Mouse (Mus musculus) forebrain, embryonic 11.5 days (tissue): ENCODE measurements around the gene Gja8. TPM values are rescaled to one million over a fixed set of nuclear protein-coding genes. Genes with fewer than 3 reads are reported as not detected.

Experiments
- ATAC-seq: fragments of 200-750 bp; cut with Nextera tagmentation; replicated peaks from 2 replicates; pipeline ENCODE4 v1.8.0; 2017; ENCODE audit warnings: moderate TSS enrichment; ENCODE audit not compliant: low FRiP score
- DNase-seq: peaks from one replicate; pipeline ENCODE4 v3.0.0-alpha.2; 2017; ENCODE audit warnings: low spot score
- H3K27ac ChIP-seq: fragments of 300-500 bp; sonication (generic); 2 replicates; pipeline ENCODE4 v1.5.1; 2014; ENCODE audit warnings: low read depth, low read length
- H3K27me3 ChIP-seq: fragments of 300-500 bp; sonication (generic); 2 replicates; pipeline ENCODE4 v1.6.1; 2014; ENCODE audit warnings: mild to moderate bottlenecking, low read length, mixed read lengths; ENCODE audit not compliant: control insufficient read depth, insufficient read depth
- H3K36me3 ChIP-seq: fragments of 300-500 bp; sonication (generic); 2 replicates; pipeline ENCODE4 v1.6.1; 2014; ENCODE audit warnings: mild to moderate bottlenecking, low read length, moderate library complexity, mixed read lengths; ENCODE audit not compliant: control insufficient read depth, insufficient read depth
- H3K4me1 ChIP-seq: fragments of 300-500 bp; sonication (generic); replicated peaks from 2 replicates; pipeline ENCODE4 v1.6.1; 2014; ENCODE audit warnings: low read length, mixed read lengths; ENCODE audit not compliant: control insufficient read depth, insufficient read depth
- H3K4me2 ChIP-seq: fragments of 300-500 bp; sonication (generic); 2 replicates; pipeline ENCODE4 v1.6.1; 2014; ENCODE audit warnings: low read depth, mild to moderate bottlenecking, low read length, moderate library complexity, mixed read lengths; ENCODE audit not compliant: severe bottlenecking
- H3K4me3 ChIP-seq: fragments of 300-500 bp; sonication (generic); 2 replicates; pipeline ENCODE4 v1.5.1; 2014; ENCODE audit warnings: low read depth, low read length
- H3K9ac ChIP-seq: fragments of 300-500 bp; sonication (generic); 2 replicates; pipeline ENCODE4 v1.6.1; 2014; ENCODE audit warnings: low read length
- H3K9me3 ChIP-seq: fragments of 300-500 bp; sonication (generic); 2 replicates; pipeline ENCODE4 v1.6.1; 2016; ENCODE audit warnings: low read length, mixed read lengths; ENCODE audit not compliant: control insufficient read depth
- WGBS: fragments of 180-500 bp; shearing (Covaris S2); extraction: QIAGEN DNeasy Blood & Tissue Kit; methylation state at CpG from one replicate; pipeline ENCODE4 v1.1.7; 2014; 5-methylcytosine and 5-hydroxymethylcytosine counted together
- polyA plus RNA-seq: library from polyadenylated mRNA; unstranded; fragments of >200 nt; fragmentation: Nextera tagmentation; extraction: Ambion mirVana; gene quantifications from 2 replicates; pipeline ENCODE4 v1.2.1, GENCODE M21; 2014

The Gja8 gene
- polyA plus RNA-seq, 1 experiment from 2014 or later, result not detected

GRCm38 (mm10) chr3:96937606-96938005 is 11.8 kb upstream of the Gja8 start:
- WGBS, result 36% methylated on average over 5 of the region's 5 CpGs
- Histone ChIP-seq H3K4me1 (peaks cover 5% of the 10 kb centered on the region; the same call in 1 of the 2 replicates), H3K4me2 (no peak overlapping the region), H3K27ac (no peak overlapping the region), H3K9ac (no peak overlapping the region), H3K9me3 (no peaks in the 10 kb centered on the region), H3K36me3 (no peaks in the 10 kb centered on the region), H3K27me3 (no peaks in the 10 kb centered on the region), H3K4me3 (no peak overlapping the region)
- ATAC-seq, result peak; percentile 76
- DNase-seq, result no peak

GRCm38 (mm10) chr3:96936241-96936640 is 10.4 kb upstream of the Gja8 start:
- H3K4me2 ChIP-seq, result no peak overlapping the region
- H3K4me1 ChIP-seq, result peaks cover 7% of the 10 kb centered on the region; the same call in 1 of the 2 replicates
- WGBS, result 9% methylated on average over 6 of the region's 6 CpGs
- no peak for DNase-seq
- no peak for ATAC-seq
- H3K27me3 ChIP-seq, result no peaks in the 10 kb centered on the region
- H3K9me3 ChIP-seq, result no peaks in the 10 kb centered on the region
- H3K9ac ChIP-seq, result no peak overlapping the region
- H3K36me3 ChIP-seq, result no peaks in the 10 kb centered on the region
- no peak overlapping the region for H3K27ac ChIP-seq
- no peak overlapping the region for H3K4me3 ChIP-seq

- Histone ChIP-seq H3K27me3 (no peaks in the 10 kb centered on the region), H3K36me3 (no peaks in the 10 kb centered on the region), H3K27ac (0 out of 2 replicates have a peak overlapping the region, but pooled peaks have one; percentile 25), H3K4me2 (no peak overlapping the region; the same call in 1 of the 2 replicates), H3K9ac (no peak overlapping the region), H3K4me1 (peaks cover 8% of the 10 kb centered on the region; the same call in 1 of the 2 replicates), H3K9me3 (no peaks in the 10 kb centered on the region), H3K4me3 (no peak overlapping the region)
- ATAC-seq, result peak; percentile 70
- peak; percentile 63 for DNase-seq
- 9% methylated on average over 5 of the region's 5 CpGs for WGBS
Measured at GRCm38 (mm10) chr3:96931261-96931681, 5.5 kb upstream of the Gja8 start.

GRCm38 (mm10) chr3:96924631-96925030 is 1.2 kb downstream of the Gja8 start:
- Histone ChIP-seq H3K27ac (no peak overlapping the region), H3K4me1 (no peaks in the 10 kb centered on the region), H3K4me2 (no peak overlapping the region), H3K9me3 (no peaks in the 10 kb centered on the region), H3K4me3 (no peak overlapping the region), H3K27me3 (no peaks in the 10 kb centered on the region), H3K9ac (no peak overlapping the region), H3K36me3 (no peaks in the 10 kb centered on the region)
- WGBS, result 87% methylated on average over 4 of the region's 4 CpGs
- ATAC-seq (no peak), DNase-seq (no peak)

GRCm38 (mm10) chr3:96920991-96921390 is 4.8 kb downstream of the Gja8 start:
- no peak for DNase-seq
- no peaks in the 10 kb centered on the region for H3K9me3 ChIP-seq
- no peak overlapping the region for H3K4me2 ChIP-seq
- H3K36me3 ChIP-seq, result no peaks in the 10 kb centered on the region
- ATAC-seq, result no peak
- H3K27ac ChIP-seq, result no peak overlapping the region
- no peaks in the 10 kb centered on the region for H3K27me3 ChIP-seq
- H3K9ac ChIP-seq, result no peak overlapping the region
- no peaks in the 10 kb centered on the region for H3K4me1 ChIP-seq
- H3K4me3 ChIP-seq, result no peak overlapping the region
- WGBS, result 80% methylated on average over 7 of the region's 7 CpGs

GRCm38 (mm10) chr3:96905592-96905991 is 20.2 kb downstream of the Gja8 start:
- no peaks in the 10 kb centered on the region for H3K9me3 ChIP-seq
- peak overlapping the region; percentile 96 for H3K4me2 ChIP-seq
- ATAC-seq (peak; percentile 57), DNase-seq (no peak)
- peaks cover 2% of the 10 kb centered on the region; the same call in 1 of the 2 replicates for H3K27me3 ChIP-seq
- 46% methylated on average over 9 of the region's 9 CpGs for WGBS
- H3K36me3 ChIP-seq, result no peaks in the 10 kb centered on the region
- no peak overlapping the region for H3K27ac ChIP-seq
- peak overlapping the region; percentile 87 for H3K9ac ChIP-seq
- H3K4me3 ChIP-seq, result peak overlapping the region; percentile 95
- H3K4me1 ChIP-seq, result peaks cover 5% of the 10 kb centered on the region; the same call in 1 of the 2 replicates

GRCm38 (mm10) chr3:96904851-96905541 is 20.8 kb downstream of the Gja8 start, which contains the start of gene Gpr89:
Gene Gpr89, minus strand, starts transcription at chr3:96905346.
- WGBS, result under 1% methylated on average over 40 of the region's 40 CpGs
- peak; percentile 97 for DNase-seq
- Histone ChIP-seq H3K4me2 (peak within 1 kb of the TSS; percentile 96), H3K4me3 (peak within 1 kb of the TSS; percentile 95), H3K27me3 (peaks cover 2% of the 10 kb centered on the region; the same call in 1 of the 2 replicates), H3K4me1 (peaks cover 5% of the 10 kb centered on the region; the same call in 1 of the 2 replicates), H3K27ac (no peak within 1 kb of the TSS), H3K36me3 (no peaks in the 10 kb centered on the region), H3K9ac (peak within 1 kb of the TSS; percentile 87), H3K9me3 (no peaks in the 10 kb centered on the region)
- ATAC-seq, result peak; percentile 98

GRCm38 (mm10) chr3:96904393-96904792 is 21.4 kb downstream of the Gja8 start, which contains the start of gene Gja5:
Gene Gja5, plus strand, starts transcription at chr3:96904693.
- ATAC-seq (no peak), DNase-seq (no peak)
- Histone ChIP-seq H3K4me1 (peaks cover 5% of the 10 kb centered on the region; the same call in 1 of the 2 replicates), H3K4me3 (peak within 1 kb of the TSS; percentile 95), H3K9ac (peak within 1 kb of the TSS; percentile 87), H3K27ac (no peak within 1 kb of the TSS), H3K27me3 (peaks cover 2% of the 10 kb centered on the region; the same call in 1 of the 2 replicates), H3K4me2 (peak within 1 kb of the TSS; percentile 96), H3K36me3 (no peaks in the 10 kb centered on the region), H3K9me3 (no peaks in the 10 kb centered on the region)
- WGBS, result 14% methylated on average over 14 of the region's 14 CpGs
